Mouse (Mus musculus) layer of hippocampus, adult 11-12 months (tissue): Measurements from ENCODE around the gene Cldn18.
A peak's percentile ranks its signal among the peaks of the same experiment; 100 is the strongest.

Source experiments
- DNase-seq: peaks from one replicate; pipeline ENCODE4 v3.0.0; 2022; ENCODE audit warnings: low spot score

Gene Cldn18

DNA sequence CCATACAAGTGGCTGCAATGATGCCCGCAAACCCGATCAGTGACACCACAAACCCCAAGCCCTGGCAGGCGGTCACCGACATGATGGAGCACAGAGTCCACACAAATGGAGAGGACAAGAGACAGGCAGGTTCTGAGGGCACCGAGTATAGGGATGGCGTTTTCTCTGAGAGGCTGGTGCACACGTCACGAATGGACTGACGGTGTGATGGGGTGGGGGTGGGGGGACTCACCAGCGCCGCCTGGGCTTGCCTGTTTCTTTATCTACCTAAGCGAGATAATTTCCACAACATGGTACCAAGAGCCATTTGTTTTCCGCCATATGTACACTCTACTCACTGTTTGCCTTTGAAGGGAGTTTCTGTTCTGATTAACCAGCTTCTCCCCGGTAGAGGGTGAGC, at the start of gene Cldn18:
Gene Cldn18 (minus strand): TSS at position 134 of the 400 bp plus-strand sequence.
- no peak for DNase-seq

GRCm38 (mm10) chr9:99763530-99763929, 46.5 kb upstream of the Cldn18 start:
- DNase-seq, result peak; percentile 20

DNA sequence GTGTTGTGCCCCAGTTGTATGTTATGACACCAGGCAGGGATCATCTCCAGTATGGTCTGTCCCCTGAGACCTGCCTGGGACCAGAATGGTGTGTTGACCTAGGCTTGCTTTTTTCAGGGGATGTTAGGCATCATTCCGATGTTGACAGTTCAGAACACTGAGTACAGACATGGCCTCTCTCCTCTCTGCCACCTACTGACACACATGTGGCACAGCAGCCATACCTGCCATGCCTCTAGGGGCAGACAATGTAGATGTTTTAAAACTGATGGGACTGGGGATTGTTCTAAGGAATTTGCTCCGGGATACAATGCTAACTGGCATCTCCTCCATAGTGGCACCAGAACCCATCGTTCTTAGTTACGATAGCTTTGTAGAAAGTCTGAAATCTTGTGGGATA, 33.2 kb upstream of the Cldn18 start:
- DNase-seq, result no peak

GRCm38 (mm10) chr9:99748279-99748678, 31.2 kb upstream of the Cldn18 start:
- no peak for DNase-seq

GRCm38 (mm10) chr9:99747731-99748130, 30.7 kb upstream of the Cldn18 start:
- no peak for DNase-seq

GRCm38 (mm10) chr9:99744548-99744947, 27.5 kb upstream of the Cldn18 start:
- DNase-seq, result peak; percentile 39

GRCm38 (mm10) chr9:99729943-99730646, 13.0 kb upstream of the Cldn18 start:
- peak; percentile 77 for DNase-seq

- no peak for DNase-seq
Observed at GRCm38 (mm10) chr9:99727819-99728218, 10.8 kb upstream of the Cldn18 start.

DNA sequence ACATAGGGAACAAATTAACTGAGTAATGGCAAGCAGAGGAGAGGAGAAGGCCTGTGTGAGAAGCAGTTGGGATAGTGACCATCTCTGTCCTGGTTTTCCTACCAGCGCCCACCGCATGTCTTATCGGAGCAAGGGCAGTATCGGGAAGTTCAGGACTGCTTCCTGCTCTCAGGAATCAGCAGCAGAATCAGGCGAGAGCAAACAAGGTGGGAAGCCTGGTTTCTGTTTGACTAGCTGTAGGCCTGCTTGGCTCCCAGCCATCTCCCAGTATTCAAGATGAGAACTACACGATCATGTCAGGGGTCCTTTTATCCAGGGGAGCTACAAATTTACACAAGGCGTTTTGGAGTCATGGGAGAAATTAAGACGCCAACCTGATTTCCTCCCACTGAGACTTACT, 8.2 kb upstream of the Cldn18 start:
- no peak for DNase-seq

DNA sequence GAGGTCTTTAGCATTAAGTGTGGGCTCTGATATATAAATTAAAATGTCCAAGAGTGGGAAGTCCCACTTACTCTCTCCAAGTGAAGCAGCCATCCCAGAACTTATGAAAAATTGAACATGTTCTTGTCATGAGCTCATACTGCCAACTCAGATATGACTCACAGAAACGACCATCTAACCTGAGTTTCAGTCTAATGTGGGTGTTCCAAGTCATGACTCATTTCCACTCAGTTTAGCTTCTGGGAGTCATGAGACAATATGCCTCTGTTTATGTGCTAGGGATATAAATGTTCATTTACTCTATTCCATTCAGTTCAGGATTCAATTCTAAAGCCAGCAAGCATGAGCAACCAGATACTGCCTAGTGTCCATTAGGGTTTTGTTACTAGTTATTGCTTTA, 2.9 kb upstream of the Cldn18 start:
- DNase-seq, result no peak

DNA sequence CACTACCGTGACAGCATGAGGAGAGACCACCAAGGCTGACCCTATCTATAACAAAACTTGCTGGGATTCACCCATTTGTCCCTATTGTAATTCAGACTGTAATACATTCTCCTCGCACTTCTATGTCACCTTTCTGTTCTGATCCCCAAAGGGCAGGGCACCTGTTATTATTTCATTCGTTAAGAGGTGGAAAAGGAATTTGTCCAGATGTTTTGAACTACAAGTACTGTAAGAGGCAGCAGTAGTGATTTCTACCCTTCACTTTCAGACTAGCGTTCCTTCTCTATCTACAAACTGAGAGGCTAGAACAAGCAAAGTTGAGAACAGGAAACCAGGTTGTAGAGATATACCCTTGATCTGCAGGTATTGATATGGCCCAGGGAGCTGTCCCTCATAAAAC, 6.8 kb downstream of the Cldn18 start:
- DNase-seq, result no peak

DNA sequence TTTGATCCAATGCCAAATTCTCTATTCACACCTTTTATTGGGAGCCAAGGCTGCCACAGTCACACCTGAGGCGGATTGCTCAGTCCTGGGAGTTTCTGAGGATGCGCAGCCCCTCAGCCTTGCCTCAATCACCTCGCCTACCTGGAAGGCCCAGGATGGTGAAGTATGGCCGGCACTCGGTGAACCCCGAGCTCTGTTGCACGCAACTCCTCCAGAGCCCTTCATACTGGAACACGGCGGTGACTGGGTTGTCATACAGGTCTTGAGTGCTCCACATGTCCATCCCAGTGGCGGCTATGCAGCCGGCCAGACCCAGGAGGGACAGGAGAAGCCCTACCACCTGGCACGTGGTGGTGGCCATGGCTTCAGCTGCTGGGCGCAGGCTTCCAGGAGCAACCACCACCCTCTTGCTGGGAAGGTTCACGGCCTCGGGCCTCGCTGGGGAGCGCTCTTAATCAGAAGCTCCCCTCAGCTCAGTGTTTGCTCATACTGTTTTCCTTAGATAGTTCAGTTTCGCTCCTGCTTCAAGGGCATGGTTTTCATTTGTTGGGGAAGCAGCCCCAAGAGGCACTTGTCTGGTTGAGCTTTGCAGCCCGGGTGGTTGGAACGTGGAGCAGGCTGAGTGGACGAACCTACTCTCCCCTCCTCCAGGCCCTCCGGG, 7.3 kb downstream of the Cldn18 start:
- DNase-seq, result no peak

- no peak for DNase-seq
Observed at GRCm38 (mm10) chr9:99707425-99708126, 9.5 kb downstream of the Cldn18 start.

DNA sequence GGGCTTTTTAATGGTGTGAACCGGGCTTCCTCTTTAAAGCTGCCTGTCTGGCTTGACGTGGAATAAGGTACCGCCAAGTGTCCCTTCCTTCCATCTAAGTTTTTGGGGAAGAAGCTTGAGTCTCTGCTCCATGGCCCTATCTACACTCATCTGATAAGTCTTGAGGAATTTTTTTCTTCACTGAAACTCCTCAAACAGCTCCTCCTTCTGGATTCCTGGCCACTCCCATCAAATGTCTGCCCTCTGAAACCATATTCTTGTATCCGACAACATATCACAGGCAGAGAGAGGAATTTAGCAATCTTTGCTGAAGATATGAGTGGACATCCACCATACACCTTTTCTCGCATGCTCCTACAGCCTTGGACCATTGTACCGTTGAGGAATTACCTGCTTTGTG, 10.8 kb downstream of the Cldn18 start:
- no peak for DNase-seq

DNA sequence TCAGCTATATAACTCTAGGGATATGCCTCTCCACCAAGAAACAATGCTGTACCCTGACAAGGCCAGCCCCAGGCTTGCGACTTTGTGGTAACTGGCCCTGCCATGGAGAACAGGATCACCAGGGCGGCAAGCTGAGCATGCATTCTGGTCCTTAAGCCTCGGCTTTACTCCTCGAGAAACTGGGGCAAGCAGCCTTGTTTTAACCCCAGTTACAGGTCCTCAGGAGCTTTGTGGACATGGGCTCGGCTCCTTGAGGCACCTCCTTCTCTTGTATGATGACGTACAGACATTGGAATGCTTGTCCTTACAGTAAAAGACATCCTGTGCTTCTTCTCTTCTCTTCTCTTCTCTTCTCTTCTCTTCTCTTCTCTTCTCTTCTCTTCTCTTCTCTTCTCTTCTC, 13.4 kb downstream of the Cldn18 start:
- DNase-seq, result no peak

GRCm38 (mm10) chr9:99702215-99702614, 14.9 kb downstream of the Cldn18 start:
- DNase-seq, result no peak

GRCm38 (mm10) chr9:99701187-99701586, 15.9 kb downstream of the Cldn18 start:
- DNase-seq, result no peak

DNA sequence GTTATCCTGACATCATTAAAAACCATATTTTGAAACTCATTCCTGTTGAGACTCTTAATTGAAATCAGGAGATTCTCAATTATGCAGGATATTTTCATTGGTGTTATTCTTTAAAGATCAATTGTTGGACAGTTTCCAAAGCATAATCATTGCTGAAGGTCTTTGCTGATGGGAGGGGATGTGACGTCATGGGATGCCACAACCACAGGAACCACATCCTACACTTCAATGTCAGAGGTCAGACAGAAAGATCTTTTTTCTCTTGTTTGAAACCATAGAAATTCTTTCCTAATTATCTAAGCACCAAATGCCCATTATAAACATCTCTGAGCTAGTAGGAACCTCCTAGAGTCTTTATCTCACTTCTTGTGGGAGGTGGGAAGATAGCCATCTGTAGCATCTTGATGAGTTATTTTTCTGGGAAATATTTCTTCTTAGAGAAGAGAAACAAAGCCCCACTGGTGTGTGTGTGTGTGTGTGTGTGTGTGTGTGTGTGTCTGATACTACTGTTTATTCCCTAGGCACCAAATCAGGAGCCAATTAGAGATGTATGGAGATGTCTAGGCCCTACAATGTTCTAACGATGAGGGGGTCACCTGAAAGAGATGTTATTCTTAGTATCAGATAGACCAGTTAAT, 17.2 kb downstream of the Cldn18 start:
- no peak for DNase-seq

DNA sequence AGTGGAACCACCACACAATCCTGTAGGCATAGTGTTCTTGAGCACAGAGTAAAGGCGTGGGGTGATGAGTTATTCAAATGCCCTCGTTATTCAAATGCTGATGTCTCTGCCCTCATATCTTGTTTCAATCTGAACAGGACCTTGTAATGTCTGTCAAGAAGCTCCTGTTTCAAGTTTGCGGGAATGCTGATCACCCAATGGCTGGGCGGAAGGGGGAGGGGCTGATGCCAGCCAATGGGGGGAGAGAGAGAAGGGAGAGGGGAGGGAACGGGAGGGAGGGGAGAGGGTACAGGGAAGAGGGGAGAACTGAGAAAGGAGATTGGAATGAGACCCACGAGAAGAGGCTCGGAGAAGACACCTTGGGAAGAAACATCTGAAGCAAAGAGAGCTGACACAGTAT, 22.1 kb downstream of the Cldn18 start:
- no peak for DNase-seq

DNA sequence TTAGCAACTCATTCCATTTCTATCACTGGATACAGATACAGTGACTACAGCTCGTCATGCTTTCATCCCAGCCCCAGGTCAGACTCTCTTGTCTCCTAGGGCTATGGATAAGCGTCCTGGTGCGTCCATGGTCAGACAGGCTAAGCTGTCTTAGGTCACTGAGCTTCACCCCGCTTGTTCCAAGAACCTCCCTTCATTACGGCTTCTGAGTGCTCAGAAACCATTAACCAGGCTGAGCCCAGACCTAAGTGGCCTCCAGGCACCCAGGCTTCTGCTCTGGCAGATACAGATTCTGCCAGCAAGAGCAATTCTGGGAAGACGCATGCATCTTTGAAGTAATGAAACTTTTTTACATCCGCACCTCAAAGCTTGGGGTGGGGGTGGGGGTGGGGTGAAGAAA, 26.7 kb downstream of the Cldn18 start:
- no peak for DNase-seq

DNA sequence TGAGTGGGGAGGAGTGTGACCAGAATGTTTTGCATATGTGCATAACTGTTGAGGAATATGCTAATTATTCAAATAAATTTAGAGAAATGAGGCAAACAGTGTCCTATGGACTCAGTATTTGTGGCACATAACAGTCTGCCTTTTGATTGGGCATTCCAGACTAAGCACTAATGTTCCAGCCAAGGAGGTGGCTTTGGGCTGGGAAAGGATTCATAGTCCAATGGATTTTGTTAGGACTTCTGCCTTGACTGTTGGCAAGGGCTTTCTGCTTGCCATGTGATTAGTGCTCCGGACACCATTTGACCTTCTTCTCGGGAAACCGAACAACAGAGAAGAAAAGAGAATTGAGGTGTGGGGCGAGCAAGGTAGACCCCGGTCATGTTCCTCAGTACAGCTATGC, 27.3 kb downstream of the Cldn18 start:
- DNase-seq, result no peak

GRCm38 (mm10) chr9:99685536-99686231, 31.4 kb downstream of the Cldn18 start:
- no peak for DNase-seq
